ENCODE assay signal across 24 mouse cellular contexts in the genomic region with DNA sequence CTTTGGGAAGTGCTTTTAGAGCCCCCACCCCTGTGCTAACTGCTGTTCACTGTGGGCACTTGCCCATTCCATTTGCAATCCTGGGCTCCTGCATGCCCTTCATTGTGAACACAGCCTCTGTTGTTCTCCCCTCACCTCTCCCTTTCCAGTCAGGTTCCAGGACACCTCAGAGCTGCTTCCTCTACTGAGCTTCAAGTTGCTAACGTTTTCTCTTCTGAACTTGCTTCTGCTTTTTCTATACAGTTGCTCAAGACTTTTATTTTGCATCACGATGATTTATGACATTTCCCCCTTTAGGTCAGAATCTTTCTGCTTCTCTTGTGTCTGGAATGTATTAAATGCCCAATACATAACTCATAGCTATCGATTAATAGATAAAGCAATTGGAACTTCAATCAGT.
"Had no signal": no experiment of that assay in that cellular context is flagged by ENCODE, and none has a peak within 500 bp of the region (broad histone marks: within the 10 kb centered on the region; RNA-seq: fewer than 3 reads in every experiment).

No protein-coding gene starts in this region.

- H3K9me3 ChIP-seq: liver, embryonic 15.5 days; lung, embryonic 15.5 days; midbrain, embryonic 10.5 days; midbrain, embryonic 12.5 days; neural tube, embryonic 13.5 days; neural tube, embryonic 15.5 days; stomach, embryonic 15.5 days had no signal

- ATAC-seq: liver, postnatal 0 days; lung, postnatal 0 days; midbrain, embryonic 16.5 days had no signal

- H3K27me3 ChIP-seq: liver, embryonic 15.5 days; lung, embryonic 15.5 days; megakaryocyte, embryonic 14.5 days; midbrain, embryonic 12.5 days; neural tube, embryonic 13.5 days; neural tube, embryonic 15.5 days; stomach, embryonic 15.5 days had no signal

- H3K36me3 ChIP-seq: liver, embryonic 15.5 days; lung, embryonic 15.5 days; midbrain, embryonic 10.5 days; midbrain, embryonic 12.5 days; neural tube, embryonic 13.5 days; neural tube, embryonic 15.5 days; stomach, embryonic 15.5 days had no signal

- H3K27ac ChIP-seq: liver, embryonic 15.5 days; lung, embryonic 15.5 days; macrophage; midbrain, embryonic 10.5 days; midbrain, embryonic 12.5 days; neural tube, embryonic 13.5 days; neural tube, embryonic 15.5 days; stomach, embryonic 15.5 days; stomach, postnatal 0 days had no signal

- H3K4me2 ChIP-seq: liver, embryonic 15.5 days; lung, embryonic 15.5 days; midbrain, embryonic 12.5 days; neural tube, embryonic 13.5 days; neural tube, embryonic 15.5 days; stomach, embryonic 15.5 days had no signal

- H3K9ac ChIP-seq: liver, embryonic 15.5 days; liver, postnatal 0 days; lung, embryonic 15.5 days; midbrain, embryonic 12.5 days; neural tube, embryonic 13.5 days; neural tube, embryonic 15.5 days; stomach, embryonic 15.5 days had no signal

- H3K4me1 ChIP-seq: liver, embryonic 15.5 days; lung, embryonic 15.5 days; megakaryocyte, embryonic 14.5 days; midbrain, embryonic 10.5 days; midbrain, embryonic 12.5 days; neural tube, embryonic 13.5 days; neural tube, embryonic 15.5 days; stomach, embryonic 15.5 days had no signal

- H3K4me3 ChIP-seq: liver, embryonic 15.5 days; lung, embryonic 15.5 days; megakaryocyte, embryonic 14.5 days; midbrain, embryonic 10.5 days; midbrain, embryonic 12.5 days; myocyte; neural tube, embryonic 13.5 days; neural tube, embryonic 15.5 days; stomach, embryonic 15.5 days had no signal

- DNase-seq: liver, postnatal 0 days; lung, adult 2 months; lung, postnatal 14 days; lung, postnatal 36 days; midbrain, embryonic 14.5 days; retina, postnatal 1 day; right cerebral cortex, adult 18-20 months; right cerebral cortex, postnatal 25 days; thymus, adult 2 months; thymus, postnatal 25 days; thymus, postnatal 4 days had no signal
